Mouse (Mus musculus) myocyte (in vitro differentiated cells): Measurements from ENCODE around the gene Foxg1.

Source experiments
- CEBPB ChIP-seq: IDR thresholded peaks from 2 replicates; pipeline ENCODE4 v1.6.1; 2011; ENCODE audit warnings: mild to moderate bottlenecking, moderate library complexity; ENCODE audit not compliant: poor library complexity, insufficient read depth, severe bottlenecking
- E2F4 ChIP-seq: IDR thresholded peaks from one replicate; pipeline ENCODE4 v1.6.1; 2011; ENCODE audit warnings: mild to moderate bottlenecking, control low read depth, moderate library complexity; ENCODE audit not compliant: insufficient read depth
- MAX ChIP-seq: IDR thresholded peaks from one replicate; pipeline ENCODE4 v1.6.1; 2011; ENCODE audit warnings: low read depth, mild to moderate bottlenecking, control low read depth
- MYOD1 ChIP-seq, 3 experiments: IDR thresholded peaks; one replicate each; pipeline ENCODE4 v1.6.1; 2011; ENCODE audit warnings: control low read depth in 2 of 3, low read depth in 2 of 3, mild to moderate bottlenecking in 2 of 3, moderate library complexity in 1 of 3; ENCODE audit not compliant: insufficient read length in 2 of 3, control insufficient read depth in 1 of 3
- POLR2A ChIP-seq: IDR thresholded peaks from one replicate; pipeline ENCODE4 v1.6.1; 2011; ENCODE audit warnings: low read depth, mild to moderate bottlenecking, control low read depth, moderate library complexity; ENCODE audit not compliant: insufficient read length
- SRF ChIP-seq: IDR thresholded peaks from one replicate; pipeline ENCODE4 v1.6.1; 2011; ENCODE audit warnings: low read depth; ENCODE audit not compliant: control insufficient read depth, insufficient read length
- TCF12 ChIP-seq: IDR thresholded peaks from one replicate; pipeline ENCODE4 v1.6.1; 2011; ENCODE audit warnings: mild to moderate bottlenecking, control low read depth; ENCODE audit not compliant: poor library complexity, insufficient read depth, severe bottlenecking
- TCF3 ChIP-seq: IDR thresholded peaks from one replicate; pipeline ENCODE4 v1.6.1; 2011; ENCODE audit warnings: low read depth, control low read depth; ENCODE audit not compliant: insufficient read length
- USF1 ChIP-seq: IDR thresholded peaks from one replicate; pipeline ENCODE4 v1.6.1; 2011; ENCODE audit warnings: low read depth, mild to moderate bottlenecking, control low read depth, moderate library complexity

- no peak for TF ChIP-seq TCF12
- TF ChIP-seq POLR2A: no peak
- TF ChIP-seq TCF3: no peak
- no peak for TF ChIP-seq CEBPB
- TF ChIP-seq MAX: no peak
- no peak for TF ChIP-seq MYOD1 (IDR thresholded peaks at IDR 0.05; ENCODE audit: control insufficient read depth in 1 of 3, insufficient read length in 2 of 3, low read depth in 2 of 3)
- no peak for TF ChIP-seq SRF
- TF ChIP-seq E2F4: no peak
- no peak for TF ChIP-seq USF1
Observed at GRCm38 (mm10) chr12:49417963-49418362, 35.5 kb downstream of the Foxg1 start.
